Mouse (Mus musculus) liver, embryonic 14.5 days (tissue): ENCODE measurements around the gene Duox1.

Experiments
- CTCF ChIP-seq: IDR thresholded peaks from 2 replicates; pipeline ENCODE4 v1.5.1; 2016; ENCODE audit warnings: antibody characterized with exemption, low read depth, control low read depth
- EP300 ChIP-seq: IDR thresholded peaks from 2 replicates; pipeline ENCODE4 v1.6.1; 2016; ENCODE audit warnings: antibody characterized with exemption, low read depth

DNA sequence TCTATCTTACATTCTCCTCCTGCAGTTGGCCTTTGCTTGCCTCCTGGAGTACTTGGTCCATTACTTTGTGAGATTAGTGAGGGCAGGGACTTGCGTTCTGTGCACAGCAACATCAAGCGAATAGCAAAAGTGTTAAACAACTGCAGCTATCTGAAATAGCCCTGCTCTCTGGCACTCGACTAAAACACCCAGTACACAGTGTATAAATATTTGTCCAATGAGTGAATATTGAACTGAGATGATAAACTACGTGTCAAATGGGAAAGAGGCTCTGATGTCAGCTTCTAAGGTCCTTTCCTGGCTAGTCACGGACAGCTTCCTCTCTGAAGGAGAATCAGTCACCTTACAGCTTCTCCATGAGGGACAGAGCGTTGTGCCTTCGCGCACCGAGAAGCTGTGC lies 31.4 kb upstream of the Duox1 start:
- TF ChIP-seq CTCF (no peak), EP300 (no peak)
